Mouse (Mus musculus): ENCODE data around the gene Armcx4. TPM values are rescaled to one million over a fixed set of nuclear protein-coding genes. Genes with fewer than 3 reads are reported as not detected.

The Armcx4 gene
- total RNA-seq, 2 experiments from 2014 or later = 56.9 to 60.0 TPM

DNA sequence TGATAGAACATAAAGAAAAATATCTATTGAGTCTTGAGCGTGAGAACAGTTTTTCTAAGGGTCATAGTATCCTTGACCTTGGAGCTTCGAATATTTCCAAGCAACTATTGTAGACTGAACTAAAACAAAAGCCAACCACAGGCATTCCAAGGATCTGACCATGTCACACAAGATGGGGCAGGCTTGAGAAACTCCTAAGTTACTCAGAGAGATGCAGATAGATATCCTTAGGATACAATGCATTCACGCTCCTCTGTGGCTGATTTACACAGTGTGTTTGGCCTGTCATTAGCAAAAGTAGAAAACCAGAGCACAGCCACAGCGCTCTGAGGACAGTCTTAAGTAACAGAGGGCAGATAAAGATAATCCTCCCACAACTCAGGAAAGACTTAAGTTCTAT lies 52.8 kb downstream of the Armcx4 start:
- no peak for DNase-seq
- intact Hi-C loops (cut with DNase I) = loop anchor here (5.0 kb wide), 1 partner anchor 183 kb away; no protein-coding TSS in a partner anchor

- DNase-seq = no peak
- intact Hi-C loops (cut with DNase I) = no loop called here
Measured at GRCm38 (mm10) chrX:134741862-134742261, 55.5 kb downstream of the Armcx4 start.

Other genes starting within 250 kb of the Armcx4 start
- not detected for gene Taf7l, start 210.0 kb upstream of the Armcx4 start, total RNA-seq (2021)
- gene Timm8a1, start 144.7 kb upstream of the Armcx4 start, total RNA-seq (2021) = 10 to 100 TPM; 17.4 to 22.7 TPM
- under 1 TPM; 0.40 to 0.89 TPM for gene Btk, start 102.9 kb upstream of the Armcx4 start, total RNA-seq (2021)
- gene Rpl36a, start 100.9 kb upstream of the Armcx4 start, total RNA-seq (2021) = 100 to 1,000 TPM; 215 to 223 TPM
- gene Gla, start 85.4 kb upstream of the Armcx4 start, total RNA-seq (2021) = 1 to 10 TPM; 5.6 to 6.7 TPM
- gene Hnrnph2, start 85.3 kb upstream of the Armcx4 start, total RNA-seq (2021) = 100 to 1,000 TPM; 111 to 112 TPM
- 10 to 100 TPM; 55.2 to 61.3 TPM for gene Armcx1, start 31.4 kb downstream of the Armcx4 start, total RNA-seq (2021)
- gene Armcx6, start 64.9 kb downstream of the Armcx4 start, total RNA-seq (2021) = 10 to 100 TPM; 25.8 to 30.4 TPM
- gene Armcx3, start 70.1 kb downstream of the Armcx4 start, total RNA-seq (2021) = 10 to 100 TPM; 74.9 to 83.4 TPM
- 100 to 1,000 TPM; 112 to 115 TPM for gene Armcx2, start 122.7 kb downstream of the Armcx4 start, total RNA-seq (2021)